Mouse (Mus musculus) gastrocnemius, adult 18-20 months (tissue): ENCODE measurements around the gene BC051665. TPM values are rescaled to one million over a fixed set of nuclear protein-coding genes. Genes with fewer than 3 reads are reported as not detected.

ENCODE experiments used
- DNase-seq: peaks from one replicate; pipeline ENCODE4 v3.0.0; 2021; ENCODE audit warnings: low spot score
- total RNA-seq, 2 experiments: library from RNA; stranded (reverse); gene quantifications; 2 replicates each; pipeline ENCODE4 v1.2.3; 2021

BC051665 gene
- total RNA-seq, 2 experiments from 2014 or later = not detected

DNA sequence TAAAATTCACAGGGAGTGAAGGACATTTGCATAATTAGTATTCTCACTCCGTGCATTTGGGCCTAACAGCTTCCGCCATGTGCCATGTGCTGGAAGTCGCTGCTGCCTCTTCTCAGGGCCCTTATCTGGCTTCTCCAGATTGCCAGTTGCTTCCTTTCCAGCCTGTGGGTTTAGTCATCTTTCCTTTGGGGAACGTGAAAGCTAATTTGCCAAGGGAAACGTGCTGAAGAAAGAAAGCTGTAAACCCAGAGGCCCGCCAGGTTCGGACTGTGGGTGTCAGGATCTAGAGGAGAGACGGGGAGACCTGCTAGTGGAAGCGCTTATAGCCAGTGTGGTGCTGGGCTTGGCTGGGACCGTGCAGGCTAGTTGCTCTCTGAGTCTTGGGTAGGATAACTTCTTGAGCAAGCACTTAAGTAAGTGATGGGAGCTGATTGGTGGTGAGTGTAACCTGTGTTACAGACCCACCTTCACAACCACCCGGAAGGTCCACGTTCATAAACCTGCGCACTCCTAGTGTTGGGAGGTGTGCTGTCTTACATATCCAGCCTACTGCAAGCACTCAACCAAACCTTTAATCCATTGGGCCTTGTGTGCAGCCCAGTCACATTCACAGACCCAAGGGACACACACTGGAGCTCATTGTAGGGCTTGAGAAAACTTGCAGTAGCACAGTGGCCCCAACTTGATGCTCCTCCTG is 42.6 kb downstream of the BC051665 start:
- no peak for DNase-seq

DNA sequence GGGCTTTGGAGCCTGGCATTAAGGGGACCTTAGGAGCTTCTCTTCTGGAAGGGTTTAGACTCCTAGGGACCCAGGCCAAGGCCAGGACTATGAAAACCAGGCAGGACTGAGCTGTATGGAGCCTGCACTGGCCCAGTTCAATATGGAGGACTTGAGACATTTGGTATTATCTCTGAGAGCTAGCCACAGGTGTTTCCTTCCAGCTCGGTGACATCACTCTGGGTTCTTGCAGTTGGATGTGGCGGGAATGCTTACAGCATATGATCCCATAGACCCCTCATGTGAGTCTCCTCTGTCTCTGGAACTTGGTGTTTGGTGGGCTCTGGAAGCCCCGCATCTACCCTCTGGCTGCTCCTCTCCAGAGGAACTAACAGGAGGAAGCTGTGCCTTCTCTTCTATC is 43.6 kb downstream of the BC051665 start:
- no peak for DNase-seq

DNA sequence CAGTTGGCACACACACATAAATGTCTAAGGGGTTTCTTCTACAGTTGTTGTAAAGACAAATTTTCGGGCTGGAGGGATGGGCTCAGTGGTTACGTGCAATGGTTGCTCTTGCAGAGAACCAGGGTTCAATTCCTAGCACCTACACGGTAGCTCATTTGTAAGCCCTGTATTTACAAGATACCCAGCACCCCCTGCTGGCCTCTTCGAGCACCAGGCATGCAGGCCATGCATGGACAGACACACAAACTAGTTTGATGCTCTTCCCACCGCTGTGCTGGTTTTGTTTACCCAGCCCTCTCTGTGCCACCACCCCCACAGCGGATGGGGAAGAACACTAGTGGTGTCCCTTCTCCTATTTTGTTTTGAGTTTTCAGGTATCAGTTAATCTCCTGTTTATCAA is 45.9 kb downstream of the BC051665 start:
- DNase-seq = no peak

GRCm38 (mm10) chr13:60738429-60738828 is 47.7 kb downstream of the BC051665 start:
- DNase-seq = peak; percentile 81

DNA sequence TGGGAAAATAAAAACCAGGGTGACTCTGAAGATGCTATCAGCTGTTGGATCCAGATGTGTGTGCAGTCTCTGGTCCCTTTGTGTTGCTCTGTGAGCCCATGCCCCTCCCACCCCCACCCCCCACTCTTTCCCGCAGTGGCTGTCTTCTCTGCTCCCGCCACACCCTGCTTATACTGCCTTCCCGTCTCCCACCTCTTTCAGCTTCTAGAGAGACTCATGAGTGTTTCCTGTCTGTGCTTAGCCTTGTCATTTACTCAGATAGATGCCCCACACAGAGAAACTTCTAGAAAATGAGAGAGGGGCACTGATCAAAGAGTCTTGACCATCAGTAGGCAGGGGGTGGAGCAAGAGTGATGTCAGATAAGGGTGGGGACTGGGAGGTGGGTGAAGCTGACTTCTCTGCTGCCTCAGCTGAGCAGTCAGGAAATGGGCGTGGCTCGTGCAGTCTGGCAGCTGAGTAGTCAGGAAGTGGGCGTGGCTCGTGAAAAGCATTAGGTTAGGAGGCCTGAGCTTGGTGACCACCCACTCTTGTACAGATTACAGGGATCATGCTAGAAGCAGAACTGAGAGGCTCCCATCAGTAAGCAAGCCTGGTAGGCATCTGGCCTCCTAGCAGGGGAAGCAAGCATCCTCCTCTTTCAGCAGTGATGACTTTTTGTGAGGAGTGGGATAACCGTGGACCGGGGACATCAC is 48.4 kb downstream of the BC051665 start:
- peak; percentile 82 for DNase-seq

DNA sequence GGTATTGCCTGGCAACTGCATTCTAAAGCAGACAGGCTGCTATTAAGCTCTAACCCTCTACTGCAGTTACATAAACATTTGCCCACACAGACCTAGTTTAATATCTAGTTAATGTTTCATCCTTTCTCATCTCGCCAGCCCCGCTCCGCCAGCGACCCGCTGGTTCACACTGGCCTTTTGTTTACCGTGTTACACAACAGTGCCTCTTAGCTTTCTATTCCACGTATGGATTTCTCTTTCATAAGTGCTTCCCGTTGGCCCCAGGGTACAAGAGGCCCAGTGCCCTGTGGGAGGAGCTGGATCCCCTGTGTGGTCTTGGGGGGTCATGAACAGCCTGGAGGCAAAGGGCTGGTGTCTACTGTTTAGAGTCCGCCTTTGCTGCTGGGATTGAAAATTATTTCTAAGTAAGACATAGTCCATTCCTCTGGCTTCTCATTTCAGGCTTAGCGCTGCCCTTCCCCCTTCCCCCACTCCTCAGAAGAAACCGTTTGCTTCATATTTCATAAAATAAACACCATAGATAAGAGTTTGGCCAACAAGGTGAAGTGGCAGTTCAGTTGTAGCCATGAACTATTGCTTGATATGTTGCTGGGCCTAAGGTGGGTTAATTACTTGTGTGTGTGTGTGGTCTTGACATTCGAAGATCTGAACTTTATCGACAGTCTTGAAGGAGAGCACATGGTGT is 49.6 kb downstream of the BC051665 start:
- DNase-seq = no peak

GRCm38 (mm10) chr13:60735306-60735705 is 50.9 kb downstream of the BC051665 start:
- DNase-seq = no peak

Other genes starting within 250 kb of the BC051665 start
- gene Dapk1, start 184.4 kb downstream of the BC051665 start, total RNA-seq = 1 to 10 TPM; 4.1 to 4.7 TPM
- gene Ctsll3, start 16.5 kb upstream of the BC051665 start, total RNA-seq = not detected
- not detected for gene 4930486L24Rik, start 78.1 kb upstream of the BC051665 start, total RNA-seq
- gene Gm49392, start 110.5 kb upstream of the BC051665 start, total RNA-seq = 1 to 10 TPM in 1 of 2 experiments, under 1 TPM in 1; 0.48 to 1.0 TPM
- 1 to 10 TPM; 2.7 to 3.1 TPM for gene Ctla2b, start 111.1 kb upstream of the BC051665 start, total RNA-seq
- gene Tpbpb, start 118.5 kb upstream of the BC051665 start, total RNA-seq = not detected
- not detected for gene Gm49393, start 149.2 kb upstream of the BC051665 start, total RNA-seq
- gene Gm49391, start 150.2 kb upstream of the BC051665 start, total RNA-seq = 1 to 10 TPM in 1 of 2 experiments, not detected in 1; 1.0 TPM
- 10 to 100 TPM; 18.2 to 24.3 TPM for gene Ctla2a, start 150.3 kb upstream of the BC051665 start, total RNA-seq
- not detected for gene Tpbpa, start 155.6 kb upstream of the BC051665 start, total RNA-seq
- not detected for gene Ctsj, start 219.6 kb upstream of the BC051665 start, total RNA-seq